Mouse (Mus musculus): ENCODE measurements around the gene Plcb1. TPM values are rescaled to one million over a fixed set of nuclear protein-coding genes. Genes with fewer than 3 reads are reported as not detected.

Gene Plcb1
- polyA plus RNA-seq, 1 experiment from 2014 or later, result 11.7 TPM

DNA sequence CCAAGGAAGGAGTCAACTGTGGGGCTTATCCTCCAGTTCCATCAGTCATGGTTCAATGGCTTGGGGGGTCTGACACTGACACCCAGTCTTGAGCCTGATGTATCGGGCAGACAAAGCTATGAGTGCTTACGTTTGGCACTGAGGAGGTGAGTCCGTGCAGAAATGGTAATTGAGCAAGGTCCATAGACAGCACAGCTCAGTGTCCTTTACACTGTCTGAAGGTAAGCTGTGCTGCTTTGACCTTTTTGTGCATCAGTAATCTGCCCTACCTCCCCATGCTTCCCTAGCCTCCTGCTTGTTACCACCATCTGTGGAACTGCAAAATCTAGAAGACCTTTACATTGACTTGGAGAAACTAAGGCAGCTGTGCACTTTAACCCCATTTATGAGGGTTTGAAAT is 127.7 kb downstream of the Plcb1 start:
- H3K9ac ChIP-seq (ENCODE audit: low read length), result no peak overlapping the region
- peaks cover 4% of the 10 kb centered on the region; the same call in 1 of the 2 replicates for H3K4me1 ChIP-seq (ENCODE audit: control insufficient read depth, insufficient read depth, low read length)
- no peak for DNase-seq (ENCODE audit: low spot score)
- no peak overlapping the region for H3K4me3 ChIP-seq (ENCODE audit: low read depth, low read length)
- H3K4me2 ChIP-seq (ENCODE audit: low read depth), result no peak overlapping the region
- no peaks in the 10 kb centered on the region for H3K27me3 ChIP-seq (ENCODE audit: control insufficient read depth, insufficient read depth, low read length)
- no peak for ATAC-seq (ENCODE audit: insufficient read depth, low FRiP score, low TSS enrichment)
- no peaks in the 10 kb centered on the region for H3K9me3 ChIP-seq (ENCODE audit: control insufficient read depth, low read length)
- H3K36me3 ChIP-seq (ENCODE audit: control insufficient read depth, insufficient read depth, low read length), result no peaks in the 10 kb centered on the region
- 79% methylated on average over 3 of the region's 3 CpGs for WGBS
- no peak overlapping the region for H3K27ac ChIP-seq (ENCODE audit: low read depth, low read length)

DNA sequence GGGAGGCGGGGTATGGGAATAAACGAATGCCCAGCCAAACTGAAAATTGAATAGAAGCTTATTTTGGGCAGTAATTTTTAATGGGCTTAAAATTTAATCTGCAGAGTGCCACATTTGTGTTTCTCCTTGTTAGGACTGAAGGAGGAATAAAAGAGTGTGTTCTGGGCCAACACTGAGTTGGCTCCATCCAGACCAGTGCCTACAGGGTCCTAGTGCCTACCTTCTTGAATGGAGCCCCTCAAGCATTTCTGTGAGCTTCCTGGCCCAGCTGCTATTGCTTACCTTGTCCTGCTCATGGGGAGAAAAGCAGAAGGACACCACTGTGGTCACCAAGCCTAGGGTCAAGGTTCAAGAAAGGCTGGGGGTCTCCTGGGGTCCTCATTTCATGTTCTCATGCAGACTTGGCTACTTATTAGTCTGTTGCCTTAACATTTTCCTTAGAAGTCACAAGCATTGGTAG is 128.3 kb downstream of the Plcb1 start:
- 85% methylated on average over 2 of the region's 2 CpGs for WGBS
- ATAC-seq (ENCODE audit: insufficient read depth, low FRiP score, low TSS enrichment) (no peak), DNase-seq (ENCODE audit: low spot score) (no peak)
- H3K27me3 ChIP-seq (ENCODE audit: control insufficient read depth, insufficient read depth, low read length), result no peaks in the 10 kb centered on the region
- peaks cover 4% of the 10 kb centered on the region; the same call in 1 of the 2 replicates for H3K4me1 ChIP-seq (ENCODE audit: control insufficient read depth, insufficient read depth, low read length)
- no peak overlapping the region for H3K4me2 ChIP-seq (ENCODE audit: low read depth)
- H3K36me3 ChIP-seq (ENCODE audit: control insufficient read depth, insufficient read depth, low read length), result no peaks in the 10 kb centered on the region
- no peak overlapping the region for H3K4me3 ChIP-seq (ENCODE audit: low read depth, low read length)
- no peaks in the 10 kb centered on the region for H3K9me3 ChIP-seq (ENCODE audit: control insufficient read depth, low read length)
- no peak overlapping the region for H3K9ac ChIP-seq (ENCODE audit: low read length)
- H3K27ac ChIP-seq (ENCODE audit: low read depth, low read length), result no peak overlapping the region

DNA sequence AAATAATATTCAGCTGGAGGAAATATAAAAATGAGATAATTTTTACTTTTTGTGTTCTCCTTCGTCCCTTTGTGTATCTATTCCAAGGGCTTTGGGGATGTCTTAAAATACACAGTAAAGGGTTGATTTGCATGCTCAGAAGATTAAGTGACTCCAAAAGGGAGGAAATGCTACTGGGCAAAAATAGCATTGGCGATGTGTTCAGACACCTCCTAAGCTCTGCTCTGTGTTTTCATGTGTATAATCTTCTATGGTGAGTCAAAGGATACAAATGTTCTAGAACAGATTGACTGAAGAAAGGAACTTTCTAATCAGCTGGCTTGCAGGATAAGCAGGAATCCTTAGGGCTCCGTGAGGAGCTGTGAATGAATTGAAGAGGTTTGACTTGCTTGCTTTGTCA is 129.2 kb downstream of the Plcb1 start:
- ATAC-seq (ENCODE audit: insufficient read depth, low FRiP score, low TSS enrichment) (no peak), DNase-seq (ENCODE audit: low spot score) (no peak)
- Histone ChIP-seq H3K4me3 (ENCODE audit: low read depth, low read length) (no peak overlapping the region), H3K27me3 (ENCODE audit: control insufficient read depth, insufficient read depth, low read length) (no peaks in the 10 kb centered on the region), H3K4me1 (ENCODE audit: control insufficient read depth, insufficient read depth, low read length) (peaks cover 4% of the 10 kb centered on the region; the same call in 1 of the 2 replicates), H3K9ac (ENCODE audit: low read length) (no peak overlapping the region), H3K36me3 (ENCODE audit: control insufficient read depth, insufficient read depth, low read length) (no peaks in the 10 kb centered on the region), H3K9me3 (ENCODE audit: control insufficient read depth, low read length) (no peaks in the 10 kb centered on the region), H3K27ac (ENCODE audit: low read depth, low read length) (no peak overlapping the region), H3K4me2 (ENCODE audit: low read depth) (no peak overlapping the region)
- WGBS, result 83% methylated on average over 3 of the region's 3 CpGs

DNA sequence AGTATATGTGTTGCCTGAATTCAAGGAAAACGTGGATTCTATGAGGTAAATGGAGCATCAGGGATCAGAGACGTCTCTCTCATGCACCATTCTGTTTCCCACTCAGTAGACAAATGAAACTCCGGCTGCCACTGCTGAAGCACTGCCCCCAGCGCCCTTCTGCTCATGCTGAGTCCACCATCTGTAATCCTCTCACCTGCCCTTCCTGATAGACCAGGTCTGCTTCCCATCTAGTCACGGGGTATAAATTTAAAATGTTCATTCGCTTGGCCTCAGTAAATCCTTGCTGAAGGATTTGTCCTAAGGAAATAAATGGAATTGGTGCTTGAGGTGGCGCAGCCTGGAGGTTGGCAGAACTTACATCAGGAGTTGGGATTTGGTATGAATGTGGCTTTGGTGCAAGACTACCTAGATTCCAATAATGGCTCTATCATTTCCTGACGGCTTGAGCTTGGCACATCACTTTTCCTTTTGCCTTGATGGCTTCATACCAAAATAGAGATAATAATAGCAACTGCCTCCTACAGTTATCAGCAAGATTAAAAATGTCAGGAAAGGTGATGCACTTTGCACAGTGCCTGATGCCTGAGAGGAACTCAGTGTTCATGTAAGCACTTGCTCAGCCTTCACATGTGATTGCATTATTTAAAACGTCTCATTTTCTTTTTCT is 134.9 kb downstream of the Plcb1 start:
- WGBS, result 84% methylated on average over 9 of the region's 9 CpGs
- no peak for ATAC-seq (ENCODE audit: insufficient read depth, low FRiP score, low TSS enrichment)

DNA sequence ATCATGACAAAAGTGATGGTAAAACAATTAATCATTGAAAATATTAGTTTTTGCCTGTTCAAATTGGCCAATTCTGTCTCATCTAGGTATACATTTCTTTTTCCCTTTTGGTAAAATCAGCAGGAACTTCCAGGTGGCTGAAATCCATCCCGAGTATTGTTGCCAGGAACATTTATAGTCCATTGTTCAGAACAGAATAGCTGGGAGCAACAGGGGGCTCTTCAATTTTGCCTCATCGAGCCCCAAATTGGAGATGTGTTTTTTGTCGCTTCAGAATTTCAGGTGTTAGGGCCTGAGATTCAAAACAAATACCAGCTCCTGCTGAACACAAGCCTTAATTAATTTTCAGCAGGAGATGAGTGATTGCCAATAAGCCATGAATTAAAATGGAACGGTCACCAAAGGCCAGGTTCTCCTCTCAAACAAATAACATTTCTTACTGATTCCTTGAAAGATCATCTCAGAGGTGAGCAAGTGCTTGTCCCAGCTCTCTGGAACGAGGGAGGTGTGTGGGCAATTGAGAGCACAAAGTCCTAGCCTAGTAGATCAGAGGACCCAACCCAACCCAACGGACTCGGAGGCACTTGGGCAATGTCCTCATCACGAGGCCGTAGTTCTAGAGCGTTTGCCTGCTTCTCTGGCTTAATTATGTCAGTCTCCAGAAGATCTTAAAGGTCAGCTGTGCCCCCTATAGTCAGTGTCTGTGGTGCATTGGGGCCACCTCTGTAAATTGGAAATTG is 136.9 kb downstream of the Plcb1 start:
- Histone ChIP-seq H3K9me3 (ENCODE audit: control insufficient read depth, low read length) (no peaks in the 10 kb centered on the region), H3K9ac (ENCODE audit: low read length) (no peak overlapping the region), H3K27me3 (ENCODE audit: control insufficient read depth, insufficient read depth, low read length) (no peaks in the 10 kb centered on the region), H3K4me1 (ENCODE audit: control insufficient read depth, insufficient read depth, low read length) (no peaks in the 10 kb centered on the region), H3K36me3 (ENCODE audit: control insufficient read depth, insufficient read depth, low read length) (no peaks in the 10 kb centered on the region), H3K4me3 (ENCODE audit: low read depth, low read length) (no peak overlapping the region), H3K27ac (ENCODE audit: low read depth, low read length) (no peak overlapping the region), H3K4me2 (ENCODE audit: low read depth) (no peak overlapping the region)
- WGBS, result 84% methylated on average over 10 of the region's 10 CpGs
- no peak for ATAC-seq (ENCODE audit: insufficient read depth, low FRiP score, low TSS enrichment)
- DNase-seq (ENCODE audit: low spot score), result no peak

More for the DNA sequence above, 134.9 kb downstream of the Plcb1 start:
- H3K9ac ChIP-seq (ENCODE audit: low read length), result no peak overlapping the region
- H3K27ac ChIP-seq (ENCODE audit: low read depth, low read length), result no peak overlapping the region
- H3K4me2 ChIP-seq (ENCODE audit: low read depth), result no peak overlapping the region
- no peaks in the 10 kb centered on the region for H3K36me3 ChIP-seq (ENCODE audit: control insufficient read depth, insufficient read depth, low read length)
- DNase-seq (ENCODE audit: low spot score), result no peak
- no peaks in the 10 kb centered on the region for H3K27me3 ChIP-seq (ENCODE audit: control insufficient read depth, insufficient read depth, low read length)
- no peaks in the 10 kb centered on the region for H3K9me3 ChIP-seq (ENCODE audit: control insufficient read depth, low read length)
- H3K4me3 ChIP-seq (ENCODE audit: low read depth, low read length), result no peak overlapping the region
- no peaks in the 10 kb centered on the region for H3K4me1 ChIP-seq (ENCODE audit: control insufficient read depth, insufficient read depth, low read length)

DNA sequence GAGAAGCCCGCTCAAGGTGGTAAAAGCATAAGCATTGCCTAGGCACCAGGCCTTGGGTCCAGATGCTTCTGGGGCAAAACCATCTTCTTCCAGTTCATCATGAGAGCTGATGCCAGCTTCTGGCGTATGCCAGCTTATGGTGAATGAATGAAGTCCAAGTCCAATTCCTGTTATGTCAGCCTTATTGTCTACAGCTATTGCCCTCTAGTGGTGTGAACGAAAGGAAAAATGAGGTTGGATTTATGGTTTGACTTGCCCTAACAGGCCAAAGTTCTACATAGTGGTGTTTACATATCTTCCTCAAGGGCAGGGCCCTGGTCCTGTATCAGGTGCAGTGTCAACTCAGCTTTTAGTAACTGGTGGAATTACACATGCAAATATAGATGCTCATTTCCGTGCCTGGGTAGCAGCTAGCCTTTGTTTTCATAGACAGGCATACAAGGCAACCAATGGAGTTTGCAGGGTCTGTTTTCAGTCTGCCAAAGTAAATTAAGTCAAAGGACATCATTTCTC is 138.3 kb downstream of the Plcb1 start:
- no peak overlapping the region for H3K4me3 ChIP-seq (ENCODE audit: low read depth, low read length)
- H3K4me1 ChIP-seq (ENCODE audit: control insufficient read depth, insufficient read depth, low read length), result no peaks in the 10 kb centered on the region
- no peak overlapping the region for H3K9ac ChIP-seq (ENCODE audit: low read length)
- H3K36me3 ChIP-seq (ENCODE audit: control insufficient read depth, insufficient read depth, low read length), result no peaks in the 10 kb centered on the region
- H3K9me3 ChIP-seq (ENCODE audit: control insufficient read depth, low read length), result no peaks in the 10 kb centered on the region
- no peak overlapping the region for H3K4me2 ChIP-seq (ENCODE audit: low read depth)
- H3K27ac ChIP-seq (ENCODE audit: low read depth, low read length), result no peak overlapping the region
- H3K27me3 ChIP-seq (ENCODE audit: control insufficient read depth, insufficient read depth, low read length), result no peaks in the 10 kb centered on the region
- 89% methylated on average over 4 of the region's 4 CpGs for WGBS
- ATAC-seq (ENCODE audit: insufficient read depth, low FRiP score, low TSS enrichment) (no peak), DNase-seq (ENCODE audit: low spot score) (no peak)

DNA sequence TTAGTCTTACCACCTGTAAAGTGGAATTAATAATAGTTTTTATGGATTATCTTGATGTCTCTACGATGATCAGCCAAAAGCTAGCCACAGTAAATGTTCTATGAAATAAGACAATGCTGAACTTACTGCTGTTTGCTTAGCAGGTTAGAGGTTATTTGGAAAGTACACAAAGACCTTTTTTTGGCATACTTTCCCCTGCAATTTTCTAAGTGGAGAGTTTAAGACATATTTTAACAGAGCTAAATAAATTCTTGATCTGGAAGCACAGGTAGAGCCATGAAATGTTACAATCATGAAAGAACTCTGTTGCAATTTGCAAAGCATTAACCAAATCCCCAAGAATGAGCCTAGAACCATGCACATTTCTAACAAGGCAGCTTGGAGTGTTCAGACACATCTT is 140.4 kb downstream of the Plcb1 start:
- Histone ChIP-seq H3K4me1 (ENCODE audit: control insufficient read depth, insufficient read depth, low read length) (peaks cover 2% of the 10 kb centered on the region; the same call in 1 of the 2 replicates), H3K27me3 (ENCODE audit: control insufficient read depth, insufficient read depth, low read length) (no peaks in the 10 kb centered on the region), H3K4me3 (ENCODE audit: low read depth, low read length) (no peak overlapping the region), H3K4me2 (ENCODE audit: low read depth) (no peak overlapping the region), H3K9me3 (ENCODE audit: control insufficient read depth, low read length) (no peaks in the 10 kb centered on the region), H3K36me3 (ENCODE audit: control insufficient read depth, insufficient read depth, low read length) (no peaks in the 10 kb centered on the region), H3K9ac (ENCODE audit: low read length) (no peak overlapping the region), H3K27ac (ENCODE audit: low read depth, low read length) (no peak overlapping the region)
- WGBS, result 76% methylated on average over 1 of the region's 1 CpGs
- ATAC-seq (ENCODE audit: insufficient read depth, low FRiP score, low TSS enrichment) (no peak), DNase-seq (ENCODE audit: low spot score) (no peak)

DNA sequence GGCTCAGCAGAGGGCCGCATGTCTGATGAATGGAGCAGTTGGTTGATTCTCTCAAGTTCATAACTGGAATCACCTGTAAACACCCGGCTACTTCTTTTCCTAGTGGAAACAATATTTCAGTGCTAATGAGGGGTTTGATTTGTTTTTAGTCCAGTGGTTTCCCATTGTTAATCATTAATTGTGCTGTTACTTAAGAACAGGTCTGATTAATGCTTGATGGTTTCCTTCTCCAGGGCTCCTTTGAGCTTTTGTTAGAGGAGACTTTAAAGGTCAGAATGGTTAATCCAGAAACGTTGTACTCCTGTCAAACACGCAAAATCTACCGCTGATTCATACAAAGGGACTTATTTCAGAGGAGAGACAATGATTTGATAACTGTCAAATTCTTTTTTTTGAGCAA is 141.2 kb downstream of the Plcb1 start:
- no peak for DNase-seq (ENCODE audit: low spot score)
- Histone ChIP-seq H3K36me3 (ENCODE audit: control insufficient read depth, insufficient read depth, low read length) (no peaks in the 10 kb centered on the region), H3K9ac (ENCODE audit: low read length) (no peak overlapping the region), H3K27ac (ENCODE audit: low read depth, low read length) (no peak overlapping the region), H3K4me2 (ENCODE audit: low read depth) (no peak overlapping the region), H3K9me3 (ENCODE audit: control insufficient read depth, low read length) (no peaks in the 10 kb centered on the region), H3K27me3 (ENCODE audit: control insufficient read depth, insufficient read depth, low read length) (no peaks in the 10 kb centered on the region), H3K4me3 (ENCODE audit: low read depth, low read length) (no peak overlapping the region), H3K4me1 (ENCODE audit: control insufficient read depth, insufficient read depth, low read length) (peaks cover 2% of the 10 kb centered on the region; the same call in 1 of the 2 replicates)
- 42% methylated on average over 5 of the region's 5 CpGs for WGBS
- ATAC-seq (ENCODE audit: insufficient read depth, low FRiP score, low TSS enrichment), result no peak

DNA sequence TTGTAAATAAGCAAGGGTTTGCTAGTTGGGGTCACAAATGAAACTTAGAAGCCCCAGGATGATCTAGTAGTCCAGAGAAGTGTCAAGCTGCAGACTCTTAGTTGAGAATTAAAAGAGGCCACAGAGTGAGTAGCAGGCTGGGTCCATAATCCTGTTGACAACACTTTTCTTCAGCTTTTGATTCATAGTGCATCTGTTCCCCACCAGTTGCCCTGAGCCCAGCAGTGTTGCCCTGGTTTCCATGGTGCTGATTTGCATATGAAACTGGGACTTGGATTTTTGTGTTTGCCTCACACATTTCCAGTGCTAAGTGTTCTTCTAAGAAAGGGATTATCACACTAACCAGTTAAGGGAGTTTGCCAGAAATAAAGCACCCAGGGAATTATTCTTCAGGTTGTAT is 143.6 kb downstream of the Plcb1 start:
- peak; percentile 25 for DNase-seq (ENCODE audit: low spot score)
- no peak overlapping the region for H3K27ac ChIP-seq (ENCODE audit: low read depth, low read length)
- ATAC-seq (ENCODE audit: insufficient read depth, low FRiP score, low TSS enrichment), result peak; percentile 74

More for the DNA sequence above, 143.6 kb downstream of the Plcb1 start:
- H3K36me3 ChIP-seq (ENCODE audit: control insufficient read depth, insufficient read depth, low read length), result no peaks in the 10 kb centered on the region
- H3K27me3 ChIP-seq (ENCODE audit: control insufficient read depth, insufficient read depth, low read length), result no peaks in the 10 kb centered on the region
- H3K4me3 ChIP-seq (ENCODE audit: low read depth, low read length), result no peak overlapping the region
- peaks cover 2% of the 10 kb centered on the region; the same call in 1 of the 2 replicates for H3K4me1 ChIP-seq (ENCODE audit: control insufficient read depth, insufficient read depth, low read length)
- no peak overlapping the region for H3K4me2 ChIP-seq (ENCODE audit: low read depth)
- H3K9me3 ChIP-seq (ENCODE audit: control insufficient read depth, low read length), result no peaks in the 10 kb centered on the region
- H3K9ac ChIP-seq (ENCODE audit: low read length), result no peak overlapping the region
